Mouse (Mus musculus) heart, embryonic 13.5 days (tissue): Measurements from ENCODE around the gene Itsn1. TPM values are rescaled to one million over a fixed set of nuclear protein-coding genes. Genes with fewer than 3 reads are reported as not detected.

Experiments
- ATAC-seq: fragments of 200-750 bp; cut with Nextera tagmentation; 2 replicates; pipeline ENCODE4 v1.8.0; 2017; ENCODE audit warnings: moderate TSS enrichment; ENCODE audit not compliant: insufficient number of reproducible peaks, low FRiP score, low TSS enrichment; ENCODE audit errors: extremely low read depth
- H3K27ac ChIP-seq: fragments of 300-500 bp; sonication (generic); replicated peaks from 2 replicates; pipeline ENCODE4 v1.5.1; 2015; ENCODE audit warnings: moderate library complexity, mild to moderate bottlenecking, inconsistent platforms
- H3K27me3 ChIP-seq: fragments of 300-500 bp; sonication (generic); replicated peaks from 2 replicates; pipeline ENCODE4 v1.6.1; 2015; ENCODE audit warnings: mild to moderate bottlenecking, inconsistent platforms
- H3K36me3 ChIP-seq: fragments of 300-500 bp; sonication (generic); 2 replicates; pipeline ENCODE4 v1.6.1; 2015; ENCODE audit warnings: mild to moderate bottlenecking, inconsistent platforms
- H3K4me1 ChIP-seq: fragments of 300-500 bp; sonication (generic); 2 replicates; pipeline ENCODE4 v1.6.1; 2015; ENCODE audit warnings: inconsistent platforms
- H3K4me2 ChIP-seq: fragments of 300-500 bp; sonication (generic); 2 replicates; pipeline ENCODE4 v1.6.1; 2015; ENCODE audit warnings: inconsistent platforms, mild to moderate bottlenecking, moderate library complexity
- H3K4me3 ChIP-seq: fragments of 300-500 bp; sonication (generic); 2 replicates; pipeline ENCODE4 v1.5.1; 2015; ENCODE audit warnings: moderate library complexity, mild to moderate bottlenecking, inconsistent platforms
- H3K9ac ChIP-seq: fragments of 300-500 bp; sonication (generic); 2 replicates; pipeline ENCODE4 v1.6.1; 2015; ENCODE audit warnings: inconsistent platforms, mild to moderate bottlenecking, moderate library complexity
- H3K9me3 ChIP-seq: fragments of 300-500 bp; sonication (generic); 2 replicates; pipeline ENCODE4 v1.6.1; 2016; ENCODE audit warnings: inconsistent platforms
- WGBS: fragments of 180-500 bp; shearing (Covaris S2); methylation state at CpG from one replicate; pipeline ENCODE4 v1.1.7; 2015; ENCODE audit warnings: mixed read lengths; 5-methylcytosine and 5-hydroxymethylcytosine counted together
- polyA plus RNA-seq: library from polyadenylated mRNA; unstranded; fragments of >200 nt; fragmentation: Nextera tagmentation; extraction: Ambion mirVana; gene quantifications from 2 replicates; pipeline ENCODE4 v1.2.1, GENCODE M21; 2015

The Itsn1 gene
- polyA plus RNA-seq, 1 experiment from 2014 or later, result 19.5 TPM

DNA sequence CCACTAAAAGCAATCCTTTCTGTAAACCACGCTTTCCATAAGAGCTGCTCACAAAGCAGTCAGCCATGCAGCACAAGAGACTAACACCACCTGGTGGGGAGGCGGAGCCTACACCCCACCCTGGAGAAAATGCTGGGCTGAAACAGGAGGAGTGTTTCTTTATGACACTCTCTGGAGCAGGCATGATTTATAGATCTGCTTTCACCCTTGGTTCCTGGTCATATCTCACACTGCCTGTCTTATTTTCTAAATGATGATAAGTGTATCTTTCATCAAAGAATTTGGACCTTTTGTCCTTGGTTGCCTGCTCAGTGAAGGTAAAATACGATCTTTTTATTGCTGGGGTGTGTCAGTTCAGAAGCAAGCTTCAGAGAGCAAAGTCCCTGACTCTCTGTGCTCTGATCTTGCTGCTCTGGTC lies 26.3 kb upstream of the Itsn1 start:
- Histone ChIP-seq H3K36me3 (peaks cover 87% of the 10 kb centered on the region), H3K9me3 (no peaks in the 10 kb centered on the region), H3K27ac (no peak overlapping the region), H3K4me3 (no peak overlapping the region), H3K4me1 (no peaks in the 10 kb centered on the region), H3K9ac (no peak overlapping the region), H3K27me3 (no peaks in the 10 kb centered on the region), H3K4me2 (no peak overlapping the region)
- WGBS, result 80% methylated on average over 3 of the region's 3 CpGs
- no peak for ATAC-seq

- no peak overlapping the region for H3K4me2 ChIP-seq
- no peaks in the 10 kb centered on the region for H3K9me3 ChIP-seq
- H3K27me3 ChIP-seq, result no peaks in the 10 kb centered on the region
- no peak overlapping the region for H3K9ac ChIP-seq
- H3K36me3 ChIP-seq, result peaks cover 85% of the 10 kb centered on the region
- H3K4me3 ChIP-seq, result no peak overlapping the region
- no peak for ATAC-seq
- WGBS, result 78% methylated on average over 14 of the region's 14 CpGs
- H3K4me1 ChIP-seq, result no peaks in the 10 kb centered on the region
- no peak overlapping the region for H3K27ac ChIP-seq
Measured at GRCm38 (mm10) chr16:91704603-91705340, 24.3 kb upstream of the Itsn1 start.

- no peak for ATAC-seq
- no peak overlapping the region for H3K4me2 ChIP-seq
- no peak overlapping the region for H3K4me3 ChIP-seq
- no peaks in the 10 kb centered on the region for H3K27me3 ChIP-seq
- 66% methylated on average over 7 of the region's 7 CpGs for WGBS
- no peaks in the 10 kb centered on the region for H3K9me3 ChIP-seq
- no peaks in the 10 kb centered on the region for H3K4me1 ChIP-seq
- H3K36me3 ChIP-seq, result peaks cover 93% of the 10 kb centered on the region
- H3K27ac ChIP-seq, result no peak overlapping the region
- H3K9ac ChIP-seq, result no peak overlapping the region
Measured at GRCm38 (mm10) chr16:91710241-91710640, 18.8 kb upstream of the Itsn1 start.

DNA sequence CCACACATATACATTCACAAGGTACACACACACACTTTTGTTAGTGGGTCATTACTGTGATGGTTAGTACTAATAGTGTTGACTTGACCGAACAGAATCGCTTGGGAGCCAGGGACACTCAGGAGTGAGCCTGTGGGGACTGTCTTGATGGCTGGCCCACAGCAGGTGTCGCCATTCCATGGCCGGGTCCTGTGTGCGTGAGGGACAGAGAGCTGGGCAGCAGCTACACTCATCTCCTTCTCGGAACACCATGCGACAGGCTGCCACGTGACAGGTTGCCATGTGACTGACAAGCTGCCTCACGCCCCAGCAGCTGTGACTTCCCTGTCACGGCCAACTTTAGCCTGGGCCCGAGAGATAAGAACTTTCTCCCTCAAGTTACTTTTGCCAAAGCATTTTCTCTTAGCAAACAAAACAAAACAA lies 12.1 kb upstream of the Itsn1 start:
- Histone ChIP-seq H3K4me3 (no peak overlapping the region), H3K4me1 (0 out of 2 replicates have a peak, but pooled peaks cover 6% of the 10 kb centered on the region), H3K4me2 (no peak overlapping the region), H3K9ac (no peak overlapping the region), H3K36me3 (peaks cover 79% of the 10 kb centered on the region), H3K27ac (no peak overlapping the region; the same call in 1 of the 2 replicates), H3K27me3 (no peaks in the 10 kb centered on the region), H3K9me3 (no peaks in the 10 kb centered on the region)
- WGBS, result 44% methylated on average over 11 of the region's 11 CpGs
- peak; percentile 93 for ATAC-seq

DNA sequence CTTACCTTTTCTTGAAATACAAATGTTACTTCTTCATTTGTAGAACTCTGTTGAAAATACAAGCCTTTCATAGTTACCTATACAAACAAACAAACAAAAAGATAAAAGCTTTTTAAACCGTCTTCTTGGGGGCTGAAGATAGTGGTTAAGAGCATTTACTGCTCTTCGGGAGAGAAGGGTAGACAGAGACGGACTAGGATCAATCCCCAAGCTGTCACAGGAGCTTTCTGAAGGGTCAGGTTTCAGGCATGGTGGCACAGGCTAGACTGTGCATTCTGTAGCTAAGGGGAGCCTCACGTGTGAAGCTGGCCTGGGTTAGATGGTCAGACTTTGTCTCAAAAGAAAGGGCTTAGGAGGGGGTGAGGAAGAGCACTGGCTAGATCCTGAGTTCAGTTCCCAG lies 11.7 kb upstream of the Itsn1 start:
- peak overlapping the region; percentile 82 for H3K27ac ChIP-seq
- H3K9me3 ChIP-seq, result no peaks in the 10 kb centered on the region
- H3K27me3 ChIP-seq, result no peaks in the 10 kb centered on the region
- 0 out of 2 replicates have a peak, but pooled peaks cover 6% of the 10 kb centered on the region for H3K4me1 ChIP-seq
- H3K4me2 ChIP-seq, result no peak overlapping the region
- H3K4me3 ChIP-seq, result no peak overlapping the region
- WGBS, result 59% methylated on average over 4 of the region's 4 CpGs
- H3K36me3 ChIP-seq, result peaks cover 75% of the 10 kb centered on the region
- no peak overlapping the region for H3K9ac ChIP-seq
- ATAC-seq, result no peak

DNA sequence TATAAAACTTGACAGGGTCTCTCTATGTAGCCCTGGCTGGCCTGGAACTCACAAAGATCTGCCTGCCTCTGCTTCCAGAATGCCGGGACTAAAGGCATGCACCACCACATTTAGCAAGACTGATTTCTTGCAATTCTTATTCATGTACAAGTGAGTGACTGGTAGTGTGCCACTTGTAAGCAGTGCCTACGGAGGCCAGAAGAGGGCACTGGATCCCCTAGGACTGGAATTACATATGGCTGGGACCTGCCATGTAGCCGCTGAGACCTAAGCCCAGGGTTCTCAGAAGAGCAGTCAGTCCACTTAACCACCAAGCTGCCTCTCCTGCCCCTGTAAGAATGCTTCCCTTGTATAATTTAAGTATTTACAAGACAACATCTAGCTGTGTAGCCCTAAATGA lies 4.8 kb upstream of the Itsn1 start:
- H3K4me2 ChIP-seq, result no peak overlapping the region
- H3K9me3 ChIP-seq, result no peaks in the 10 kb centered on the region
- 42% methylated on average over 3 of the region's 3 CpGs for WGBS
- no peak for ATAC-seq
- no peaks in the 10 kb centered on the region for H3K27me3 ChIP-seq
- no peak overlapping the region for H3K9ac ChIP-seq
- no peak overlapping the region for H3K4me3 ChIP-seq
- peaks cover 31% of the 10 kb centered on the region for H3K36me3 ChIP-seq
- H3K4me1 ChIP-seq, result peaks cover 19% of the 10 kb centered on the region
- no peak overlapping the region for H3K27ac ChIP-seq

DNA sequence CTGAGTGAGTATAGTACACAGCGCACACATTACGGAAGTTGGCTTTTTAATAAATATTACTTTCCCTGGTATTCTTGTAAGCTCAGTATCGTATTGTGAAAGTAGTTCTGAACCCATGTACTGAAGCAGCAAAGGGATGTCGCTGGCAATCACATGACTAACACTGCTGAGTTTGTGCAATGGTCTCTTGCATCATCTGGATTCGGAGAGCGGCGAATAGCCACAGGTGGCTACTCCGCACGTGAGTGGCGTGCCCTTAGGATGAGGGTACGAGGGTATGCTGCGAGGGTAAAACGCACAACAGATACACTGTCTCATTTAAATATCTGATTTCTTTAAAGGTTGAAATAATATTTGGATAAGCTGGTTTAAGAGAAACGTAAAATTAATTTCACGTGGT lies 1.6 kb upstream of the Itsn1 start:
- WGBS, result 88% methylated on average over 15 of the region's 15 CpGs
- peak overlapping the region; percentile 92 for H3K4me3 ChIP-seq
- H3K9ac ChIP-seq, result peak overlapping the region; percentile 86

GRCm38 (mm10) chr16:91728123-91729065 lies 687 bp upstream of the Itsn1 start, which contains the start of gene Cryzl1:
Cryzl1 (minus strand) TSS chr16:91728975.
- under 1% methylated on average over 46 of the region's 46 CpGs for WGBS

More for the DNA sequence above, 1.6 kb upstream of the Itsn1 start:
- Histone ChIP-seq H3K27me3 (no peaks in the 10 kb centered on the region), H3K27ac (peak overlapping the region; percentile 82), H3K9me3 (no peaks in the 10 kb centered on the region), H3K4me1 (peaks cover 28% of the 10 kb centered on the region), H3K4me2 (peak overlapping the region; percentile 84), H3K36me3 (peaks cover 20% of the 10 kb centered on the region)
- no peak for ATAC-seq

DNA sequence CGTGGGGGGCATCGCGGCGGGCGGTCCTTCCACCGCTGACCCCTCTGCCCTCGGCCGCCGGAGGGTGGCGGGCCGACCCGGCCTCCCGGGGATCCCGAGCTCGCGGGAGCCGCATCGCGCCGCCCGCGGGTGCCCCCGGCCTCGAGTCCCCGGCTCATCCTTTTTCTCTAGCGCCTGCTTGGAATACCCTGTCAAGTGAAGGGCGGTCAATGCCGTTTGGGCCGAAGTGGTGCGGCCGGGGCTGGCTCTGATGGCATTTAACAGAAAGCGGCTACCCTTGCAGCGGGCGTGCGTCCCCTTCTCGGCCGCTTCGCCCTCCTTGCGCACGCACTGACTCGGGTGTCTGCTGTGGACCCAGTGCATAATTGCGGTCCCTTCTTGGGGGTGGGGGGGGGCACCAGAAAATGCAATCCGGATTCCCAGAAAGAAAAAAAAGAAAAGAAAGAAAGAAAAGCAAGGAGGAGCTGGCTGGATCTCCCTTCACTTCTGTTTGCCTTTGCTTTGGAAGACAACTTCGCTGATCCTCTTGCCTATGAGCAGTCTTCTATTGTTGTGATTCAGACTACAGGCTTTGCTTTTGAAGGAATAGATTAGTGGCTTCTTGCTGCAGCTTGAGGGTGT lies 850 bp downstream of the Itsn1 start:
- peaks cover 38% of the 10 kb centered on the region for H3K4me1 ChIP-seq
- under 1% methylated on average over 43 of the region's 44 CpGs for WGBS
- H3K9me3 ChIP-seq, result no peaks in the 10 kb centered on the region
- peak; percentile 1; the same call in 1 of the 2 replicates for ATAC-seq
- peaks cover 8% of the 10 kb centered on the region for H3K36me3 ChIP-seq
- H3K9ac ChIP-seq, result peak overlapping the region; percentile 98
- H3K27ac ChIP-seq, result peak overlapping the region; percentile 95
- peak overlapping the region; percentile 92 for H3K4me3 ChIP-seq
- peak overlapping the region; percentile 86 for H3K4me2 ChIP-seq
- H3K27me3 ChIP-seq, result no peaks in the 10 kb centered on the region

More at GRCm38 (mm10) chr16:91728123-91729065, 687 bp upstream of the Itsn1 start, which contains the start of gene Cryzl1:
- H3K4me2 ChIP-seq, result peak within 1 kb of the TSS; percentile 86
- no peaks in the 10 kb centered on the region for H3K27me3 ChIP-seq
- peaks cover 28% of the 10 kb centered on the region for H3K4me1 ChIP-seq
- H3K9me3 ChIP-seq, result no peaks in the 10 kb centered on the region
- peak; percentile 90 for ATAC-seq
- H3K9ac ChIP-seq, result peak within 1 kb of the TSS; percentile 98
- peaks cover 17% of the 10 kb centered on the region for H3K36me3 ChIP-seq
- peak within 1 kb of the TSS; percentile 92 for H3K4me3 ChIP-seq
- H3K27ac ChIP-seq, result peak within 1 kb of the TSS; percentile 95

DNA sequence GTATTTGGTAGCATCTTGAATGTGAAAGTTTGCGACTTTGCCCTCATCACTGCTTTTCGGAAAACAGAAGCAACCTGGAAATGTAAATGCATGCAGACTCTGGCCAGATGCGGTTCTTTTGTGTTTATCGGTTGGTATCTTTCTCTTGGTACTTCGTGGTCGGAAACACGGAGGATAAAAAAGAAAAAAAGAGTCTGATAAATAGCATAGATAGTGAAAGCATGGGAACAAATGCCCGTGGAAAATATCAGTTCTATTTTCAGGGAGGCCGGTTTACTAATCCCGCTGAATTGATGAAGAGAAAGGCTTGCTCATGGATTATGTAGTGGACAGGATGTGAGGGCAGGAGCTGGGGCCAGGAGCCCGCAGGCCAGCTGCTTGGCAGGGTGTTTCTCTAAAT lies 1.4 kb downstream of the Itsn1 start:
- Histone ChIP-seq H3K27ac (peak overlapping the region; percentile 95), H3K9ac (peak overlapping the region; percentile 98), H3K4me1 (peaks cover 43% of the 10 kb centered on the region), H3K4me3 (peak overlapping the region; percentile 92), H3K9me3 (no peaks in the 10 kb centered on the region), H3K36me3 (0 out of 2 replicates have a peak, but pooled peaks cover 5% of the 10 kb centered on the region), H3K27me3 (no peaks in the 10 kb centered on the region), H3K4me2 (peak overlapping the region; percentile 86)
- 1% methylated on average over 11 of the region's 11 CpGs for WGBS
- ATAC-seq, result no peak

DNA sequence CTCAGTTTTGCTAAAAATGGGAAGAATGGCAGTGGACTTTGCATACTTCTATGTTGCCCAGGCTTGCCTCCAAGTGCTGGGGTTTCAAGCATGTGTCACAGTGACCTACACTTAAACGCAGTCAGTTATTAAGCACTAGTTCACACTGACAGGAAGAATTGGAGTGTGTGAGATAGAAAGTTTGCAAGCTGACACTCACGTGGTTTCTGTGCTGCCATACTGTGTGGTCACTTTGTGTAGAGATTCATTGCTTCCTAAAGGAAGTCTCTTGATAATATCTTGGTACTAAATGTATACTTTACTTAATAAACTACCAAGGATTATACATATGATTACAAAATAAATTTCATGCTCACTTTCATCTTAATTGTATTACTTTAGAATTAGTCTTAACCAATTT lies 3.7 kb downstream of the Itsn1 start:
- H3K9me3 ChIP-seq, result no peaks in the 10 kb centered on the region
- H3K27ac ChIP-seq, result no peak overlapping the region
- H3K4me3 ChIP-seq, result no peak overlapping the region
- no peak for ATAC-seq
- H3K36me3 ChIP-seq, result no peaks in the 10 kb centered on the region
- 45% methylated on average over 2 of the region's 2 CpGs for WGBS
- H3K4me2 ChIP-seq, result no peak overlapping the region
- peaks cover 55% of the 10 kb centered on the region for H3K4me1 ChIP-seq
- no peaks in the 10 kb centered on the region for H3K27me3 ChIP-seq
- no peak overlapping the region for H3K9ac ChIP-seq
